Mouse (Mus musculus) myocyte (in vitro differentiated cells): Measurements from ENCODE around the gene Ascc1. TPM values are rescaled to one million over a fixed set of nuclear protein-coding genes. Genes with fewer than 3 reads are reported as not detected.

Source experiments
- H3K27me3 ChIP-seq: one replicate; pipeline ENCODE4 v1.6.1; 2011; ENCODE audit not compliant: control insufficient read depth, insufficient read depth, insufficient read length
- H3K36me3 ChIP-seq: one replicate; pipeline ENCODE4 v1.6.1; 2011; ENCODE audit not compliant: control insufficient read depth, insufficient read depth
- H3K4me2 ChIP-seq: one replicate; pipeline ENCODE4 v1.6.1; 2011; ENCODE audit warnings: low read depth, control low read depth
- H3K4me3 ChIP-seq: one replicate; pipeline ENCODE4 v1.5.1; 2011; ENCODE audit warnings: mild to moderate bottlenecking, control low read depth, moderate library complexity
- H3K79me2 ChIP-seq: one replicate; pipeline ENCODE4 v1.6.1; 2011; ENCODE audit not compliant: control insufficient read depth, insufficient read depth
- H3ac ChIP-seq: one replicate; pipeline ENCODE4 v1.6.1; 2011; ENCODE audit not compliant: control insufficient read depth, insufficient read length
- CEBPB ChIP-seq: IDR thresholded peaks from 2 replicates; pipeline ENCODE4 v1.6.1; 2011; ENCODE audit warnings: mild to moderate bottlenecking, moderate library complexity; ENCODE audit not compliant: poor library complexity, insufficient read depth, severe bottlenecking
- E2F4 ChIP-seq: IDR thresholded peaks from one replicate; pipeline ENCODE4 v1.6.1; 2011; ENCODE audit warnings: mild to moderate bottlenecking, control low read depth, moderate library complexity; ENCODE audit not compliant: insufficient read depth
- MAX ChIP-seq: IDR thresholded peaks from one replicate; pipeline ENCODE4 v1.6.1; 2011; ENCODE audit warnings: low read depth, mild to moderate bottlenecking, control low read depth
- MYOD1 ChIP-seq, 3 experiments: IDR thresholded peaks; one replicate each; pipeline ENCODE4 v1.6.1; 2011; ENCODE audit warnings: control low read depth in 2 of 3, low read depth in 2 of 3, mild to moderate bottlenecking in 2 of 3, moderate library complexity in 1 of 3; ENCODE audit not compliant: insufficient read length in 2 of 3, control insufficient read depth in 1 of 3
- MYOG ChIP-seq, 3 experiments: IDR thresholded peaks; one replicate each; pipeline ENCODE4 v1.6.1; 2011; ENCODE audit warnings: control low read depth in 2 of 3, low read depth in 2 of 3, mild to moderate bottlenecking in 2 of 3; ENCODE audit not compliant: insufficient read length in 2 of 3, control insufficient read depth in 1 of 3, insufficient read depth in 1 of 3
- POLR2A ChIP-seq: IDR thresholded peaks from one replicate; pipeline ENCODE4 v1.6.1; 2011; ENCODE audit warnings: low read depth, mild to moderate bottlenecking, control low read depth, moderate library complexity; ENCODE audit not compliant: insufficient read length
- POLR2AphosphoS2 ChIP-seq: IDR thresholded peaks from one replicate; pipeline ENCODE4 v1.6.1; 2011; ENCODE audit warnings: low read depth, control low read depth; ENCODE audit not compliant: insufficient read length
- REST ChIP-seq: IDR thresholded peaks from one replicate; pipeline ENCODE4 v1.6.1; 2011; ENCODE audit warnings: mild to moderate bottlenecking, control low read depth, moderate library complexity; ENCODE audit not compliant: insufficient read depth, insufficient read length
- SRF ChIP-seq: IDR thresholded peaks from one replicate; pipeline ENCODE4 v1.6.1; 2011; ENCODE audit warnings: low read depth; ENCODE audit not compliant: control insufficient read depth, insufficient read length
- TCF12 ChIP-seq: IDR thresholded peaks from one replicate; pipeline ENCODE4 v1.6.1; 2011; ENCODE audit warnings: mild to moderate bottlenecking, control low read depth; ENCODE audit not compliant: poor library complexity, insufficient read depth, severe bottlenecking
- TCF3 ChIP-seq: IDR thresholded peaks from one replicate; pipeline ENCODE4 v1.6.1; 2011; ENCODE audit warnings: low read depth, control low read depth; ENCODE audit not compliant: insufficient read length
- USF1 ChIP-seq: IDR thresholded peaks from one replicate; pipeline ENCODE4 v1.6.1; 2011; ENCODE audit warnings: low read depth, mild to moderate bottlenecking, control low read depth, moderate library complexity
- polyA plus RNA-seq: library from polyadenylated mRNA; unstranded; fragments of >200 nt; fragmentation: generic; extraction: Trizol; gene quantifications from one replicate; pipeline ENCODE4 v1.2.1, GENCODE M21; 2012; ENCODE audit warnings: missing spikeins

Gene Ascc1
- polyA plus RNA-seq, 1 experiment: 36.7 TPM

- H3K79me2 ChIP-seq: no peaks in the 10 kb centered on the region
- H3K4me3 ChIP-seq: no peak overlapping the region
- H3K36me3 ChIP-seq: no peaks in the 10 kb centered on the region
- H3K4me2 ChIP-seq: no peak overlapping the region
- H3K27me3 ChIP-seq: no peaks in the 10 kb centered on the region
- no peak overlapping the region for H3ac ChIP-seq
- no peak for TF ChIP-seq MYOG (IDR thresholded peaks at IDR 0.05; ENCODE audit: control insufficient read depth in 1 of 3, insufficient read depth in 1 of 3, insufficient read length in 2 of 3, low read depth in 2 of 3)
- no peak for TF ChIP-seq E2F4
- TF ChIP-seq SRF: no peak
- TF ChIP-seq MAX: no peak
- no peak for TF ChIP-seq CEBPB
- no peak for TF ChIP-seq TCF3
- no peak for TF ChIP-seq POLR2AphosphoS2
- TF ChIP-seq REST: no peak
- no peak for TF ChIP-seq MYOD1 (IDR thresholded peaks at IDR 0.05; ENCODE audit: control insufficient read depth in 1 of 3, insufficient read length in 2 of 3, low read depth in 2 of 3)
- no peak for TF ChIP-seq POLR2A
- no peak for TF ChIP-seq USF1
- TF ChIP-seq TCF12: no peak
Measured at GRCm38 (mm10) chr10:60125529-60126327, 123.1 kb downstream of the Ascc1 start.

GRCm38 (mm10) chr10:60128287-60128686 is 125.7 kb downstream of the Ascc1 start:
- Histone ChIP-seq H3K4me3 (no peak overlapping the region), H3K79me2 (no peaks in the 10 kb centered on the region), H3ac (no peak overlapping the region), H3K27me3 (no peaks in the 10 kb centered on the region), H3K4me2 (no peak overlapping the region), H3K36me3 (no peaks in the 10 kb centered on the region)
- TF ChIP-seq TCF12 (no peak), MYOG (IDR thresholded peaks at IDR 0.05; ENCODE audit: control insufficient read depth in 1 of 3, insufficient read depth in 1 of 3, insufficient read length in 2 of 3, low read depth in 2 of 3) (no peak), POLR2AphosphoS2 (no peak), MAX (no peak), REST (no peak), MYOD1 (IDR thresholded peaks at IDR 0.05; ENCODE audit: control insufficient read depth in 1 of 3, insufficient read length in 2 of 3, low read depth in 2 of 3) (no peak), TCF3 (no peak), USF1 (no peak), SRF (no peak), E2F4 (no peak), CEBPB (no peak), POLR2A (no peak)

DNA sequence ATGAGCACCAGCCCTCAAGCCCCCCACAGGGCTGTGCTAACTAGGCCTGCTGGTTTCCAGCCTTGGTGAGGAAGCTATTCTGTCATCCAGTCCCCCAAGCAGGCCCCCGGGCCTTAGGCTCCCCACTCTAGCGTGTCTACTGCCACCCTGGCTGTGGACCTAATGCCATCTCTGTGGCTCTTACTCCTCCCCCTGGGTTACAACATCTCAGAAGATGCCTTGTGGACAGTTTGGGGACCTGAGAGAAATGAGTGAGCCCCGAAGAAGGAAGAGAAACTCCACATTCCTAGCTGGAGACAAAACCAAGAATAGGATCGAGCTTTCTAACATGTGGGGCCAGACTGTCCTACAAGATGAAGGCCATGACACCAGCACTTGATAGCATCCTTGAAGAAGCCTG is 127.9 kb downstream of the Ascc1 start:
- no peaks in the 10 kb centered on the region for H3K36me3 ChIP-seq
- H3K4me2 ChIP-seq: no peak overlapping the region
- H3K79me2 ChIP-seq: no peaks in the 10 kb centered on the region
- TF ChIP-seq MAX (no peak), CEBPB (no peak), USF1 (no peak), E2F4 (no peak), TCF3 (no peak), REST (no peak), SRF (no peak), TCF12 (no peak), POLR2AphosphoS2 (no peak), MYOD1 (IDR thresholded peaks at IDR 0.05; ENCODE audit: control insufficient read depth in 1 of 3, insufficient read length in 2 of 3, low read depth in 2 of 3) (no peak), POLR2A (no peak), MYOG (IDR thresholded peaks at IDR 0.05; ENCODE audit: control insufficient read depth in 1 of 3, insufficient read depth in 1 of 3, insufficient read length in 2 of 3, low read depth in 2 of 3) (no peak)
- no peak overlapping the region for H3K4me3 ChIP-seq
- H3K27me3 ChIP-seq: no peaks in the 10 kb centered on the region
- H3ac ChIP-seq: no peak overlapping the region

- no peaks in the 10 kb centered on the region for H3K27me3 ChIP-seq
- no peak overlapping the region for H3ac ChIP-seq
- TF ChIP-seq USF1: no peak
- TF ChIP-seq CEBPB: no peak
- no peak for TF ChIP-seq MYOD1 (IDR thresholded peaks at IDR 0.05; ENCODE audit: control insufficient read depth in 1 of 3, insufficient read length in 2 of 3, low read depth in 2 of 3)
- no peak for TF ChIP-seq MAX
- TF ChIP-seq REST: no peak
- no peak for TF ChIP-seq POLR2AphosphoS2
- TF ChIP-seq SRF: no peak
- no peak for TF ChIP-seq MYOG (IDR thresholded peaks at IDR 0.05; ENCODE audit: control insufficient read depth in 1 of 3, insufficient read depth in 1 of 3, insufficient read length in 2 of 3, low read depth in 2 of 3)
- no peak for TF ChIP-seq TCF12
- TF ChIP-seq E2F4: no peak
- TF ChIP-seq TCF3: no peak
- no peak for TF ChIP-seq POLR2A
- no peak overlapping the region for H3K4me2 ChIP-seq
- H3K4me3 ChIP-seq: no peak overlapping the region
- H3K36me3 ChIP-seq: no peaks in the 10 kb centered on the region
- H3K79me2 ChIP-seq: no peaks in the 10 kb centered on the region
Measured at GRCm38 (mm10) chr10:60133501-60133900, 130.9 kb downstream of the Ascc1 start.
